In the genomic region with DNA sequence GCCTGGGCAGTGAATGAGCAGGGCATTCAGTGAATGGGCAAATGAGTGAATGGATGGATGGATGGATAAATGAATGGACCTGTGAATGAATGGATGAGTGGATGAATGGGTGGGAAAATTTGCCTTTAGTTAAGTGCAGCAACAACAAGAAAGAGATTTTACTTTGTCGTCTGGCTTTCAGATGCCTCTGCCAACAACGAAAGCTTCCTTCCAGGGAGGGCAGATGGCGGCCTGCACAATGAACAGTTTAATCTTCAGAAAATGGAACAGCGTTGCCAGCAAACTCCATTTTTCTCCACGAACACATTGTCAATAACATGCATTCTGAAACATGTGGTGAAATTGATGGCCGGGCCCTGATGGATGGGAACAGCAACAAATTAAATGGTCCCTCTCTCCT, we compare ENCODE assay signal across 16 mouse cellular contexts.
DNase-seq lines count a peak whose midpoint lies in the region; ATAC-seq lines count a peak whose summit lies in the region.
"Had no signal": no experiment of that assay in that cellular context is flagged by ENCODE, and none has a peak within 500 bp of the region (broad histone marks: within the 10 kb centered on the region; RNA-seq: fewer than 3 reads in every experiment).

No protein-coding gene starts in this region.

- DNase-seq in cerebellum, postnatal 10 days: peak; percentile 55 to 72
- DNase-seq in left cerebral cortex, postnatal 14 days (ENCODE audit: low spot score in 2 of 2): peak; percentile 13 to 30
- DNase-seq in left cerebral cortex, adult 8-10 months (ENCODE audit: low spot score in 2 of 2): no peak
- peak; percentile 54 to 74 for DNase-seq in layer of hippocampus, adult 18-20 months (ENCODE audit: low spot score in 2 of 2)
- peak; percentile 28 to 80 for DNase-seq in layer of hippocampus, postnatal 14 days (ENCODE audit: low spot score in 2 of 2)
- no peak for DNase-seq in gastrocnemius, postnatal 14 days
- DNase-seq: adrenal gland, postnatal 10 days; cerebellum, adult 18-20 months; kidney, postnatal 36 days; liver; right cerebral cortex, postnatal 14 days; thymus, postnatal 25 days had no signal

- no peak for ATAC-seq in cerebellum, adult (ENCODE audit: insufficient number of reproducible peaks, low FRiP score, low TSS enrichment)
- no peak for ATAC-seq in monocyte, adult 5-6 weeks (replicated peaks; ENCODE audit: insufficient number of reproducible peaks, low FRiP score, low TSS enrichment, poor library complexity, severe bottlenecking)
- ATAC-seq: intestine, postnatal 0 days; lung, postnatal 0 days had no signal

- intact Hi-C loops in left cerebral cortex, postnatal 14 days (cut with DNase I): no loop called here
- intact Hi-C loops in gastrocnemius, postnatal 14 days (cut with DNase I; ENCODE audit: low total_unique reads): no loop called here

Comparison
In these comparisons a context has a peak if more than half of its experiments do, and no peak if none do; other contexts are left out.
1. DNase-seq: peak in cerebellum, postnatal 10 days (2 of 2), left cerebral cortex, postnatal 14 days (2 of 2), layer of hippocampus, adult 18-20 months (2 of 2) and layer of hippocampus, postnatal 14 days (2 of 2); none in left cerebral cortex, adult 8-10 months (0 of 2) and gastrocnemius, postnatal 14 days (single experiment).